Mouse (Mus musculus) left cerebral cortex, adult 11 months (tissue): ENCODE data around the gene Tmem258.

Source experiments
- DNase-seq: peaks from one replicate; pipeline ENCODE4 v3.0.0; 2022; ENCODE audit warnings: low spot score

Gene Tmem258

GRCm38 (mm10) chr19:10184096-10184495 lies 19.7 kb upstream of the Tmem258 start:
- no peak for DNase-seq

GRCm38 (mm10) chr19:10185876-10186275 lies 17.9 kb upstream of the Tmem258 start:
- no peak for DNase-seq

- no peak for DNase-seq
These were observed 17.2 kb upstream of the Tmem258 start for GRCm38 (mm10) chr19:10186569-10186968.

- no peak for DNase-seq
These were observed 15.5 kb upstream of the Tmem258 start for GRCm38 (mm10) chr19:10188281-10188811.

GRCm38 (mm10) chr19:10189022-10189421 lies 14.8 kb upstream of the Tmem258 start:
- DNase-seq = no peak

- DNase-seq = no peak
These were observed 13.9 kb upstream of the Tmem258 start for GRCm38 (mm10) chr19:10189940-10190339.

- DNase-seq = no peak
These were observed 13.0 kb upstream of the Tmem258 start for GRCm38 (mm10) chr19:10190796-10191195.

GRCm38 (mm10) chr19:10191326-10191725 lies 12.5 kb upstream of the Tmem258 start:
- DNase-seq = no peak

GRCm38 (mm10) chr19:10194337-10194736 lies 9.5 kb upstream of the Tmem258 start:
- no peak for DNase-seq

GRCm38 (mm10) chr19:10195252-10195651 lies 8.6 kb upstream of the Tmem258 start:
- DNase-seq = no peak

- DNase-seq = no peak
These were observed 6.7 kb upstream of the Tmem258 start for GRCm38 (mm10) chr19:10197130-10197529.

- no peak for DNase-seq
These were observed 5.5 kb upstream of the Tmem258 start for GRCm38 (mm10) chr19:10198286-10198685.

GRCm38 (mm10) chr19:10198723-10199122 lies 5.1 kb upstream of the Tmem258 start:
- no peak for DNase-seq

GRCm38 (mm10) chr19:10203146-10203847 lies 517 bp upstream of the Tmem258 start:
- DNase-seq = no peak

- no peak for DNase-seq
These were observed 795 bp downstream of the Tmem258 start for GRCm38 (mm10) chr19:10204616-10205001.

GRCm38 (mm10) chr19:10205051-10205450 lies 1.2 kb downstream of the Tmem258 start:
- DNase-seq = no peak

GRCm38 (mm10) chr19:10208851-10209250 lies 5.0 kb downstream of the Tmem258 start:
- no peak for DNase-seq

GRCm38 (mm10) chr19:10210885-10211284 lies 7.1 kb downstream of the Tmem258 start:
- DNase-seq = no peak

GRCm38 (mm10) chr19:10213796-10214471 lies 10.1 kb downstream of the Tmem258 start:
- DNase-seq = no peak

- no peak for DNase-seq
These were observed 12.3 kb downstream of the Tmem258 start for GRCm38 (mm10) chr19:10216101-10216500.

- DNase-seq = no peak
These were observed 15.3 kb downstream of the Tmem258 start for GRCm38 (mm10) chr19:10219108-10219507.

GRCm38 (mm10) chr19:10219593-10219992 lies 15.8 kb downstream of the Tmem258 start:
- no peak for DNase-seq

GRCm38 (mm10) chr19:10221585-10221984 lies 17.8 kb downstream of the Tmem258 start:
- DNase-seq = no peak
